Mouse (Mus musculus) stomach, embryonic 16.5 days (tissue): Measurements from ENCODE around the gene Nfic. TPM values are rescaled to one million over a fixed set of nuclear protein-coding genes. Genes with fewer than 3 reads are reported as not detected.

Experiments used
- ATAC-seq: fragments of 200-750 bp; cut with Nextera tagmentation; 2 replicates; pipeline ENCODE4 v1.8.0; 2017; ENCODE audit warnings: moderate number of reproducible peaks, moderate TSS enrichment; ENCODE audit not compliant: insufficient read depth, low FRiP score
- H3K27ac ChIP-seq: fragments of 300-500 bp; sonication (generic); 2 replicates; pipeline ENCODE4 v1.5.1; 2014; ENCODE audit warnings: low read length
- H3K27me3 ChIP-seq: fragments of 300-500 bp; sonication (generic); 2 replicates; pipeline ENCODE4 v1.6.1; 2014; ENCODE audit warnings: low read length, control low read depth, mixed read lengths; ENCODE audit not compliant: control insufficient read depth, insufficient read depth
- H3K36me3 ChIP-seq: fragments of 300-500 bp; sonication (generic); 2 replicates; pipeline ENCODE4 v1.6.1; 2014; ENCODE audit warnings: low read length; ENCODE audit not compliant: control insufficient read depth, insufficient read depth
- H3K4me1 ChIP-seq: fragments of 300-500 bp; sonication (generic); 2 replicates; pipeline ENCODE4 v1.6.1; 2014; ENCODE audit warnings: low read length, control low read depth, mixed read lengths; ENCODE audit not compliant: control insufficient read depth, insufficient read depth
- H3K4me2 ChIP-seq: fragments of 300-500 bp; sonication (generic); 2 replicates; pipeline ENCODE4 v1.6.1; 2014; ENCODE audit warnings: low read depth, low read length, mixed read lengths
- H3K4me3 ChIP-seq: fragments of 300-500 bp; sonication (generic); replicated peaks from 2 replicates; pipeline ENCODE4 v1.5.1; 2014; ENCODE audit warnings: mild to moderate bottlenecking, low read length
- H3K9ac ChIP-seq: fragments of 300-500 bp; sonication (generic); 2 replicates; pipeline ENCODE4 v1.6.1; 2014; ENCODE audit warnings: low read length
- H3K9me3 ChIP-seq: fragments of 300-500 bp; sonication (generic); replicated peaks from 2 replicates; pipeline ENCODE4 v1.6.1; 2016; ENCODE audit warnings: low read length, control low read depth; ENCODE audit not compliant: control insufficient read depth
- WGBS: fragments of 180-500 bp; shearing (Covaris S2); extraction: QIAGEN DNeasy Blood & Tissue Kit; methylation state at CpG from one replicate; pipeline ENCODE4 v1.1.7; 2014; 5-methylcytosine and 5-hydroxymethylcytosine counted together
- microRNA-seq: library from miRNA; unstranded; fragments of <30 nt; microRNA quantifications from one replicate; pipeline ENCODE4, GENCODE M21; 2016
- polyA plus RNA-seq: library from polyadenylated mRNA; unstranded; fragments of >200 nt; fragmentation: Nextera tagmentation; extraction: Ambion mirVana; gene quantifications from 2 replicates; pipeline ENCODE4 v1.2.1, GENCODE M21; 2015

Nfic gene
- polyA plus RNA-seq, 1 experiment from 2014 or later, result 74.8 TPM

GRCm38 (mm10) chr10:81354738-81355477 is 100.5 kb downstream of the Nfic start:
- Histone ChIP-seq H3K27me3 (no peaks in the 10 kb centered on the region), H3K4me2 (no peak overlapping the region), H3K4me3 (no peak overlapping the region), H3K27ac (no peak overlapping the region), H3K9ac (no peak overlapping the region), H3K36me3 (no peaks in the 10 kb centered on the region), H3K9me3 (no peaks in the 10 kb centered on the region), H3K4me1 (peaks cover 21% of the 10 kb centered on the region)
- WGBS, result 72% methylated on average over 9 of the region's 9 CpGs
- no peak for ATAC-seq

- WGBS, result 13% methylated on average over 9 of the region's 9 CpGs
- no peaks in the 10 kb centered on the region for H3K9me3 ChIP-seq
- H3K4me3 ChIP-seq, result no peak overlapping the region
- H3K27ac ChIP-seq, result no peak overlapping the region
- peaks cover 12% of the 10 kb centered on the region; the same call in 1 of the 2 replicates for H3K36me3 ChIP-seq
- H3K4me2 ChIP-seq, result no peak overlapping the region
- no peak for ATAC-seq
- peaks cover 27% of the 10 kb centered on the region for H3K4me1 ChIP-seq
- H3K27me3 ChIP-seq, result no peaks in the 10 kb centered on the region
- no peak overlapping the region for H3K9ac ChIP-seq
These were observed 103.7 kb downstream of the Nfic start for GRCm38 (mm10) chr10:81351678-81352291.

GRCm38 (mm10) chr10:81350351-81351063 is 104.9 kb downstream of the Nfic start, which contains the start of gene Hmg20b:
TSS of gene Hmg20b (minus strand) at chr10:81350480.
- Histone ChIP-seq H3K27ac (peak within 1 kb of the TSS; percentile 88), H3K4me2 (peak within 1 kb of the TSS; percentile 94), H3K27me3 (no peaks in the 10 kb centered on the region), H3K4me1 (peaks cover 31% of the 10 kb centered on the region), H3K36me3 (peaks cover 12% of the 10 kb centered on the region; the same call in 1 of the 2 replicates), H3K4me3 (peak within 1 kb of the TSS; percentile 79), H3K9ac (peak within 1 kb of the TSS; percentile 95), H3K9me3 (no peaks in the 10 kb centered on the region)
- ATAC-seq, result peak; percentile 95
- under 1% methylated on average over 54 of the region's 54 CpGs for whole genome bisulfite sequencing

GRCm38 (mm10) chr10:81349961-81350350 is 105.5 kb downstream of the Nfic start:
- ATAC-seq, result peak; percentile 3
- Histone ChIP-seq H3K27me3 (no peaks in the 10 kb centered on the region), H3K4me2 (peak overlapping the region; percentile 94), H3K9ac (peak overlapping the region; percentile 95), H3K4me1 (peaks cover 31% of the 10 kb centered on the region), H3K9me3 (no peaks in the 10 kb centered on the region), H3K4me3 (peak overlapping the region; percentile 79), H3K36me3 (peaks cover 12% of the 10 kb centered on the region; the same call in 1 of the 2 replicates), H3K27ac (peak overlapping the region; percentile 88)
- under 1% methylated on average over 29 of the region's 29 CpGs for WGBS

- WGBS, result 4% methylated on average over 12 of the region's 12 CpGs
- peak; percentile 19; the same call in 1 of the 2 replicates for ATAC-seq
- Histone ChIP-seq H3K4me1 (peaks cover 31% of the 10 kb centered on the region), H3K9ac (peak overlapping the region; percentile 95), H3K4me3 (peak overlapping the region; percentile 79), H3K9me3 (no peaks in the 10 kb centered on the region), H3K4me2 (peak overlapping the region; percentile 94), H3K27ac (peak overlapping the region; percentile 88), H3K27me3 (no peaks in the 10 kb centered on the region), H3K36me3 (peaks cover 12% of the 10 kb centered on the region; the same call in 1 of the 2 replicates)
These were observed 106.3 kb downstream of the Nfic start for GRCm38 (mm10) chr10:81349146-81349545.

GRCm38 (mm10) chr10:81346453-81347067 is 108.9 kb downstream of the Nfic start:
- Histone ChIP-seq H3K27me3 (peaks cover 20% of the 10 kb centered on the region), H3K27ac (no peak overlapping the region; the same call in 1 of the 2 replicates), H3K36me3 (peaks cover 12% of the 10 kb centered on the region; the same call in 1 of the 2 replicates), H3K4me2 (peak overlapping the region; percentile 62), H3K9ac (peak overlapping the region; percentile 32), H3K4me1 (peaks cover 36% of the 10 kb centered on the region), H3K9me3 (no peaks in the 10 kb centered on the region), H3K4me3 (peak overlapping the region; percentile 38)
- peak; percentile 20 for ATAC-seq
- WGBS, result 14% methylated on average over 54 of the region's 55 CpGs

Small RNAs within 50 kb of the gene (microRNA-seq; reads per million reads assigned to microRNA genes)
- gene Gm25595 (not detected), gene Mir1191b (1.3 reads per million), gene Mir6913 (not detected)

Other genes starting within 250 kb of the Nfic start
- gene Atcay, start 224.8 kb downstream of the Nfic start, polyA plus RNA-seq, result 1.5 TPM in 2 replicates
- 5.3 and 5.9 TPM in 2 replicates for gene Zfr2, start 222.5 kb downstream of the Nfic start, polyA plus RNA-seq
- gene Matk, start 202.7 kb downstream of the Nfic start, polyA plus RNA-seq, result 3.6 and 4.2 TPM in 2 replicates
- 197 and 220 TPM in 2 replicates for gene Mrpl54, start 188.7 kb downstream of the Nfic start, polyA plus RNA-seq
- 61.6 and 66.9 TPM in 2 replicates for gene Apba3, start 188.7 kb downstream of the Nfic start, polyA plus RNA-seq
- 29.1 and 35.7 TPM in 2 replicates for gene Tjp3, start 164.1 kb downstream of the Nfic start, polyA plus RNA-seq
- 40.8 and 41.8 TPM in 2 replicates for gene Pip5k1c, start 162.7 kb downstream of the Nfic start, polyA plus RNA-seq
- 22.4 and 26.7 TPM in 2 replicates for gene Cactin, start 134.5 kb downstream of the Nfic start, polyA plus RNA-seq
- 28.1 and 31.5 TPM in 2 replicates for gene Tbxa2r, start 126.9 kb downstream of the Nfic start, polyA plus RNA-seq
- gene Gipc3, start 112.4 kb downstream of the Nfic start, polyA plus RNA-seq, result 0.05 TPM in 1 of 2 replicates, not detected in the other
- gene Hmg20b, start 105.2 kb downstream of the Nfic start, polyA plus RNA-seq, result 67.7 and 70.2 TPM in 2 replicates
- gene Mfsd12, start 98.1 kb downstream of the Nfic start, polyA plus RNA-seq, result 7.3 and 8.6 TPM in 2 replicates
- 2.9 and 3.0 TPM in 2 replicates for gene 4930404N11Rik, start 89.8 kb downstream of the Nfic start, polyA plus RNA-seq
- 69.2 and 79.0 TPM in 2 replicates for gene Fzr1, start 77.1 kb downstream of the Nfic start, polyA plus RNA-seq
- gene Dohh, start 71.2 kb downstream of the Nfic start, polyA plus RNA-seq, result 77.4 and 79.6 TPM in 2 replicates
- 3.0 and 3.8 TPM in 2 replicates for gene Gm48551, start 71.2 kb downstream of the Nfic start, polyA plus RNA-seq
- gene Gm48552, start 66.6 kb downstream of the Nfic start, polyA plus RNA-seq, result 1.3 and 1.5 TPM in 2 replicates
- gene Smim24, start 62.6 kb downstream of the Nfic start, polyA plus RNA-seq, result 61.8 and 65.3 TPM in 2 replicates
- gene Celf5, start 27.1 kb upstream of the Nfic start, polyA plus RNA-seq, result 1.3 and 1.5 TPM in 2 replicates
- gene Ncln, start 40.8 kb upstream of the Nfic start, polyA plus RNA-seq, result 88.4 and 96.7 TPM in 2 replicates
- gene S1pr4, start 44.5 kb upstream of the Nfic start, polyA plus RNA-seq, result 1.2 TPM in 2 replicates
- 9.0 and 11.0 TPM in 2 replicates for gene Gna15, start 68.6 kb upstream of the Nfic start, polyA plus RNA-seq
- gene Gna11, start 89.6 kb upstream of the Nfic start, polyA plus RNA-seq, result 101 and 105 TPM in 2 replicates
- gene Aes, start 103.9 kb upstream of the Nfic start, polyA plus RNA-seq, result 325 and 351 TPM in 2 replicates
- gene Tle2, start 118.9 kb upstream of the Nfic start, polyA plus RNA-seq, result 20.6 and 23.6 TPM in 2 replicates
- 26.0 and 31.2 TPM in 2 replicates for gene Tle6, start 145.4 kb upstream of the Nfic start, polyA plus RNA-seq
- gene BC025920, start 150.6 kb upstream of the Nfic start, polyA plus RNA-seq, result 0.46 and 0.61 TPM in 2 replicates
- 28.6 and 33.6 TPM in 2 replicates for gene Sirt6, start 172.2 kb upstream of the Nfic start, polyA plus RNA-seq
- 9.9 and 11.1 TPM in 2 replicates for gene Ankrd24, start 172.9 kb upstream of the Nfic start, polyA plus RNA-seq
- 3.8 and 4.0 TPM in 2 replicates for gene Gm10778, start 193.4 kb upstream of the Nfic start, polyA plus RNA-seq
- 12.2 and 15.2 TPM in 2 replicates for gene Zfp433, start 249.2 kb upstream of the Nfic start, polyA plus RNA-seq